Mouse (Mus musculus) embryonic facial prominence, embryonic 15.5 days (tissue): ENCODE data around the gene Hrc. TPM values are rescaled to one million over a fixed set of nuclear protein-coding genes. Genes with fewer than 3 reads are reported as not detected.

ENCODE experiments used
- ATAC-seq: fragments of 200-750 bp; cut with Nextera tagmentation; 2 replicates; pipeline ENCODE4 v1.8.0; 2017; ENCODE audit warnings: low read depth, moderate TSS enrichment; ENCODE audit not compliant: insufficient number of reproducible peaks, low FRiP score, low TSS enrichment
- H3K27ac ChIP-seq: fragments of 300-500 bp; sonication (generic); replicated peaks from 2 replicates; pipeline ENCODE4 v1.5.1; 2015; ENCODE audit warnings: mild to moderate bottlenecking, inconsistent platforms
- H3K27me3 ChIP-seq: fragments of 300-500 bp; sonication (generic); 2 replicates; pipeline ENCODE4 v1.6.1; 2015; ENCODE audit warnings: inconsistent platforms
- H3K36me3 ChIP-seq: fragments of 300-500 bp; sonication (generic); 2 replicates; pipeline ENCODE4 v1.6.1; 2015; ENCODE audit warnings: mild to moderate bottlenecking, inconsistent platforms
- H3K4me1 ChIP-seq: fragments of 300-500 bp; sonication (generic); 2 replicates; pipeline ENCODE4 v1.6.1; 2015; ENCODE audit warnings: inconsistent platforms
- H3K4me2 ChIP-seq: fragments of 300-500 bp; sonication (generic); replicated peaks from 2 replicates; pipeline ENCODE4 v1.6.1; 2015; ENCODE audit warnings: mild to moderate bottlenecking, inconsistent platforms
- H3K4me3 ChIP-seq: fragments of 300-500 bp; sonication (generic); replicated peaks from 2 replicates; pipeline ENCODE4 v1.5.1; 2015; ENCODE audit warnings: mild to moderate bottlenecking, inconsistent platforms
- H3K9ac ChIP-seq: fragments of 300-500 bp; sonication (generic); 2 replicates; pipeline ENCODE4 v1.6.1; 2015; ENCODE audit warnings: inconsistent platforms
- H3K9me3 ChIP-seq: fragments of 300-500 bp; sonication (generic); replicated peaks from 2 replicates; pipeline ENCODE4 v1.6.1; 2016; ENCODE audit warnings: inconsistent platforms
- WGBS: fragments of 180-500 bp; shearing (Covaris S2); methylation state at CpG from one replicate; pipeline ENCODE4 v1.1.7; 2015; 5-methylcytosine and 5-hydroxymethylcytosine counted together
- polyA plus RNA-seq: library from polyadenylated mRNA; unstranded; fragments of >200 nt; fragmentation: Nextera tagmentation; extraction: Ambion mirVana; gene quantifications from 2 replicates; pipeline ENCODE4 v1.2.1, GENCODE M21; 2015

Gene Hrc
- 8.7 and 10.6 TPM in 2 replicates for polyA plus RNA-seq

DNA sequence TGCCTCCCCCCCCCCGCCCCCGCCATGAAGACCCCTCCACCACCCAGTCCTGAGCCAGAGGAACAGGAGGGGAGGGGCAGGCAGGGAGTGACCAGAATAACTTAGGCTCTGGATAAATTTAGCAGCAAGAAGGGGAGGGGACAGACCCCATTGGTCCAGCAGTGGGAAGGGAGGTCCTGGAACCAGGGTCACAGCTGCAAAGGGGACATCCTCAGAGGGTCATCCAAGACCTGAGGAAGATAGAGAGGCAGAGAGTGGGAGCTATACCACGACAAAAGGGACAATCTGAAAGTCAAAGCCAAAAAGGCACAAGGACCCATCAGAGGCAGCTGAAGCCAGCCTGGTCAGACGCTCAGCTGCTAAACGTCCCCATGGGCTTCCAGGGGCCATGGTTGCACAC is at the start of gene Hrc:
Hrc (plus strand) TSS at position 235 of the 400 bp plus-strand sequence.
- H3K4me2 ChIP-seq, result peak within 1 kb of the TSS; percentile 91
- H3K4me1 ChIP-seq, result peaks cover 60% of the 10 kb centered on the region
- no peak for ATAC-seq

DNA sequence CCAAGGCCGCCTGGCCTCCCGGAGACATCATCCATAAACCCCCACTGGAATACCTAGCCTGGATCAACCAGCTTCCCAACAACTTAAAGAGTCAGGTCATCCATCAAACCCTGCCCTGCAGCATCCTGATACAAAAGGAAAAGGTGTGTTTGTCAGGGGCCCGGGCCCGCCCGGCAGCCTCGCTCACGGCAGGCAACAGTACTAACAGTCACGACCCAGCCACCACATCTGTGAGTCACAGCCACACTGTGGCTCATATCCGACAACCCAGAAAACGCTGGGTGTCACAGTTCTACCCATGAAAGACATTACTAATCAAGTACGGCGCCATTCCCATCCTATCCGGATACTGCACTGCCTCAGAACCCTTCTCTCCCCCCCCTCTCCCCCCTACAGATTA is 48.6 kb upstream of the Hrc start:
- no peak overlapping the region for H3K9ac ChIP-seq
- no peak overlapping the region for H3K4me3 ChIP-seq
- H3K27me3 ChIP-seq, result no peaks in the 10 kb centered on the region; the same call in 1 of the 2 replicates
- H3K4me1 ChIP-seq, result no peaks in the 10 kb centered on the region
- H3K9me3 ChIP-seq, result no peaks in the 10 kb centered on the region
- no peak for ATAC-seq
- H3K4me2 ChIP-seq, result no peak overlapping the region
- H3K36me3 ChIP-seq, result no peaks in the 10 kb centered on the region
- WGBS, result 72% methylated on average over 13 of the region's 13 CpGs
- no peak overlapping the region for H3K27ac ChIP-seq

More for the DNA sequence above, at the start of gene Hrc:
- Histone ChIP-seq H3K4me3 (peak within 1 kb of the TSS; percentile 77), H3K9ac (peak within 1 kb of the TSS; percentile 16; the same call in 1 of the 2 replicates), H3K27ac (peak within 1 kb of the TSS; percentile 95), H3K36me3 (no peaks in the 10 kb centered on the region), H3K9me3 (no peaks in the 10 kb centered on the region), H3K27me3 (no peaks in the 10 kb centered on the region)
- WGBS, result 25% methylated on average over 5 of the region's 5 CpGs

DNA sequence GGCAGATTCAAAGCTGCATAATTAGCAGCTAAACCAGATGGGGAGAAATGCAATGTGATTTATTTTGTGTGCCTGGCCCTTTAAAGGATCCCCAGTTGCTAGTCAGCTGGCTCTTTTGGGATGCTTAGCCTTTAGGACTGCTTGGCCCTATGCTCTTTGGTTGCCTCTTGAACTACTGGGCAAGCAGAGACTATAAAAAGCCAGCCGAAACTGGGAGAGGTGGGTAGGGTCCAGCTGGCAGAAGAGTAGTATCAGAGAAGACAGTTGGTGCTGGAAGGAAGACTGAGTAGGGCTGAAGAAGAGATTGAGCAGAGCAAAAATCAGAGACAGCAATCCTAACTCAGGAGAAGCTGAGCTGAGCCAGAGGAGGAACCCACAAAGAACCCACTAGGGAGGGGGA is 38.5 kb upstream of the Hrc start:
- no peak overlapping the region for H3K4me2 ChIP-seq
- no peaks in the 10 kb centered on the region for H3K9me3 ChIP-seq
- no peak overlapping the region for H3K4me3 ChIP-seq
- no peaks in the 10 kb centered on the region; the same call in 1 of the 2 replicates for H3K27me3 ChIP-seq
- no peak overlapping the region for H3K27ac ChIP-seq
- no peak for ATAC-seq
- 81% methylated on average over 1 of the region's 1 CpGs for WGBS
- peaks cover 10% of the 10 kb centered on the region; the same call in 1 of the 2 replicates for H3K4me1 ChIP-seq
- no peaks in the 10 kb centered on the region for H3K36me3 ChIP-seq
- no peak overlapping the region for H3K9ac ChIP-seq

DNA sequence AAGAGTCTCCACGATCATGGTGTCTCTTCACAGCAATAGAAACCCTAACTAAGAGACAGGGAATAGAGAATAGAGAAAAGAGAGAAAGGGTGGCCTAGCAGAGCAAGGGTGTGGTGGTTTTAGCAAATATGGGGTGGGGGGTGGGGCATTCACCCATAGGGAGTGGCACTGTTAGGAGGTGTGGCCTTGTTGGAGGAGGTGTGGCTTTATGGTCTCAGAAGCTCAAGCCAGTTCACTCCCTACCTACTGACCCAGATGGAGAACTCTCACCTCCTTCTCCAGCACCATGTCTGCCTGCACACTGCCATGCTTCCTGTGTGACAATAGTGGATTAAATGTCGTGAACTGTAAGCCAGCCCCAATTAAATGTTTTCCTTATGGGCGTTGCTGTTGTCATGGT is 37.5 kb upstream of the Hrc start:
- H3K4me1 ChIP-seq, result peaks cover 10% of the 10 kb centered on the region; the same call in 1 of the 2 replicates
- no peak overlapping the region for H3K27ac ChIP-seq
- 64% methylated on average over 3 of the region's 3 CpGs for WGBS
- ATAC-seq, result no peak
- H3K9ac ChIP-seq, result no peak overlapping the region
- H3K9me3 ChIP-seq, result no peaks in the 10 kb centered on the region
- no peak overlapping the region for H3K4me3 ChIP-seq
- no peak overlapping the region for H3K4me2 ChIP-seq
- no peaks in the 10 kb centered on the region for H3K36me3 ChIP-seq
- H3K27me3 ChIP-seq, result no peaks in the 10 kb centered on the region

DNA sequence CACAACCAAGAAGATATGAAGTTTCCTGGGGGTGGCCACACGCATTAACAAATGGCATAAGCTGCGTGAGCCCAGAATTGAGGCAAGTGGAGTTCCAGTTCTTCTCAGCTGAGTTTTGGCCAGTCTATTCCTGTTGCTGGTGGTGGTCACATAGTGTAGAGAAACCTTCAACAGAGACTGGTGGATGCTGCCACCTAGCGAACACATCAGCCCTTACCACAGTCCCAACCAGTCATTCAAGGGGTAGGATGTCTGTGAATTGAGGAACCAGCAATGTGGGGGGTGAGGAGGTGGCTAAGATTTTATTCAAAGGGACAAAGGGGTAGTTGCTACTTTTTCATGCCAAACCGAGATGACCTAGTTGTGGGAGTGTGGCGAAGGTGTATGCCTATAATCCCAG is 35.3 kb upstream of the Hrc start:
- Histone ChIP-seq H3K9ac (no peak overlapping the region), H3K36me3 (peaks cover 15% of the 10 kb centered on the region), H3K27me3 (no peaks in the 10 kb centered on the region), H3K4me1 (peaks cover 10% of the 10 kb centered on the region; the same call in 1 of the 2 replicates), H3K4me3 (no peak overlapping the region), H3K27ac (no peak overlapping the region), H3K9me3 (no peaks in the 10 kb centered on the region), H3K4me2 (no peak overlapping the region)
- 13% methylated on average over 5 of the region's 5 CpGs for WGBS
- ATAC-seq, result peak; percentile 79

DNA sequence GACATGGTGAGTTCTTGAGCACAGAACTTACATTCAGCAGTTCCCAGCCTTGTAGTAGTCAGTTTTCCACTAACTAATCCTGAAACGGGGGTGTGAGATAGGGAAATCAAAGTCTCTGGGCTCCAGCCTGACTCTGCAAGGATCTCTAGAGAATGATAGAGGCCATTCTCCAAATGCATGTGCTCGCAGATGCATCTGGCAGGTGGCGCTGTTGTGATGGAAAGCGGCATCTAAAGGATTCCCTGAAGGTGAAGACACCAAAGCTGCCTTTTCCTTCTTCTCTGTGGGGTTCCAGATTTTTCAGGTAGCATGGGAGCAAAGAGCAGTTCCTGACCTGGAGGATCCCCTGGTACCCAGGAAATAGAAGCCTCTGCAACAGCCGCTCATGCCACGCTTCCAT is 34.8 kb upstream of the Hrc start:
- no peak overlapping the region for H3K4me2 ChIP-seq
- no peak overlapping the region for H3K4me3 ChIP-seq
- H3K9ac ChIP-seq, result no peak overlapping the region
- H3K36me3 ChIP-seq, result peaks cover 15% of the 10 kb centered on the region
- H3K27ac ChIP-seq, result no peak overlapping the region
- ATAC-seq, result no peak
- no peaks in the 10 kb centered on the region for H3K27me3 ChIP-seq
- H3K4me1 ChIP-seq, result peaks cover 10% of the 10 kb centered on the region; the same call in 1 of the 2 replicates
- 13% methylated on average over 6 of the region's 6 CpGs for WGBS
- H3K9me3 ChIP-seq, result no peaks in the 10 kb centered on the region

DNA sequence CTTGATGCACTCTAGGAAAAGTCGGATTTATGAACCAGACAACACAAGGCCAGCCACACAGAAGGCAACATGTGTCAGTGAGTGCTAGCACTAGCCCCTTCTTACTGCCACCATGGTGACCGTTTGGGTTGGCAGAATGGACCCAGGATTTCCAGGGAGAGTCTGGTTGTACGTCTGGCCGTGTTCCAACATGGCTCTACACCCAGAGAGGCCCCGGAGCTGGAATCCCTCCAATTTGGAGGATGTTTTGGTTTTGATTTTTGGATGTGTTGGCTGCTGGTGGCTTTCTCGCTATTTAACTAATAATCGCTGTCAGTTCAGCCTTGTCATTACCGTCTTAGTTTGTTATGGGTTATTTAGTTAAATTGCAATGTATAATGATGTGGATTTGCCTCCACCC is 32.5 kb upstream of the Hrc start:
- Histone ChIP-seq H3K27me3 (no peaks in the 10 kb centered on the region), H3K36me3 (peaks cover 19% of the 10 kb centered on the region), H3K9ac (no peak overlapping the region), H3K9me3 (no peaks in the 10 kb centered on the region), H3K4me3 (no peak overlapping the region), H3K27ac (no peak overlapping the region), H3K4me1 (peaks cover 10% of the 10 kb centered on the region; the same call in 1 of the 2 replicates), H3K4me2 (no peak overlapping the region)
- 48% methylated on average over 8 of the region's 8 CpGs for WGBS
- no peak for ATAC-seq

DNA sequence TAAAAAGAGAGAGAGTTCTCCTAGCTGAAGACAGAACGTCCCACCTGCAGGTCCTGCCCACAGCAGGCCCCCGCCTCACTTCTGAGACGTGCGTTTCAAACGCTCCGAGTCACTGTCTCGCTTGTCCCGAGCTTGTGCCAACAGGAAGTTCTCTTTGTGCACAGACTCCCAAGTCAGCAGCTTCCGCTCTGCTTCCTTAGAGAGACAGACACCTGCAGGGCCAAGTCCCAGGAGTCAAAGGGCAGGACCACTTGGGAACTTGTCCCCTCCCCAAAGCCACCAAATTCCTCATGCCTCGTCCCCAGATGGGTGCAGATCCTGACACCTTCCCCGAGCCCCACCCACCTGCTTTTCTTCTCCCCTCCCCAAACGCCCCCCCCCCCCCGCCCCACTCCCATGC is 30.2 kb upstream of the Hrc start:
- Histone ChIP-seq H3K27ac (no peak overlapping the region), H3K36me3 (peaks cover 28% of the 10 kb centered on the region), H3K9me3 (no peaks in the 10 kb centered on the region), H3K4me3 (no peak overlapping the region), H3K4me2 (peak overlapping the region; percentile 13; the same call in 1 of the 2 replicates), H3K4me1 (peaks cover 9% of the 10 kb centered on the region; the same call in 1 of the 2 replicates), H3K27me3 (no peaks in the 10 kb centered on the region), H3K9ac (no peak overlapping the region)
- WGBS, result 27% methylated on average over 13 of the region's 13 CpGs
- ATAC-seq, result no peak

DNA sequence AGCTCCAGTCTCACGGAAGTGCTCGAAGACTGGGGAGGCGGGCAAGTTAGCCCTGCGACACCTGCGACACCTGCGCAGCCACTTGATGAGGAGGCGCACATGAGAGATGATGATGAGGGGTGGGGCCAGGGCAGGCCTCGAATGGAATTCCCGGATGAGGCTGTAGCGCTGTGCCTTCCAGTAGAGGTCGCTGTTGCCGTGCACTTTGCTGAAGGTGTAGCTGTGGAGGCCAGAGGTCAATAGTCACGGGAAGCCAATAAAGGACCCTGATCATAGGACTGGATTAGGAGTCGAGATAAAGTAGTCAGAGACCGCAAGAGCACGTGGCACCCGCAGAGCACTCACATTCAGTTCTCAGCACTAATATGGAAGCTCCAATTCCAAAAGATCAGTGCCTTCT is 29.8 kb upstream of the Hrc start:
- Histone ChIP-seq H3K36me3 (peaks cover 28% of the 10 kb centered on the region), H3K27me3 (no peaks in the 10 kb centered on the region), H3K9ac (no peak overlapping the region), H3K4me3 (no peak overlapping the region), H3K9me3 (no peaks in the 10 kb centered on the region), H3K27ac (no peak overlapping the region), H3K4me1 (peaks cover 5% of the 10 kb centered on the region; the same call in 1 of the 2 replicates), H3K4me2 (peak overlapping the region; percentile 13; the same call in 1 of the 2 replicates)
- ATAC-seq, result no peak
- 16% methylated on average over 17 of the region's 17 CpGs for WGBS

DNA sequence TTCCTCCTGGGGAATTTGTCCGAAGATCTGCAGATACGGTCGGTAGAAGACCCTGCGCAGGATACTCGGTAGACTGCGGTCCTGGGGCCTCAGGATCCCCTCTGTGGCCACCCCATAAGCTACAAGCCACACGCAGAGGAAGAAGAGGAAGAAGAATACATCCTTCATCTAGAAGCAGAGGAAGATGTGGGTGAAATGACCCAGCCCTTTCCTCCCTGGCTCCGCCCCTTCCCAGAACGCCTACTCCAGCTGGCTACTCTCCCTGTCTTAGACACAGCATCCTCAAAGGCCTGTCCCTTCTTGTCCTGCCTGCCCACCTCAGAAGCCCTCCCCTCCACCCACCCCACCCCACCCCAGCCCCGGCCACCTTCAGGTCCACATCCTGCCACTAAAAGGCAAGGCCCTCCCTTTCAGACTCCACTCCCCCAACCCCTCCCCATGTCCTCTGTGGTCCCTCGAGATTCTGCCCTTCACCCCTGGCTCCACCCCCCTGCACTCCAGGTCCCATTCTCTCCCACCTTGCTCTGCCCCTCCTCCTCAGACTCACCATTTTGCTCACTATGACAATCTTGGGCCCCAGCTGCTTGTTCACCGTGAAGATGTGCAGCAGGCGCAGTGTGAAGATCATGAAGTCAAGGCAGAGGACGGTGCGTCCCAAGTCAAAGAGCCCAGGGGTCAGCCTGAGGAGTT is 26.4 kb upstream of the Hrc start:
- H3K36me3 ChIP-seq, result peaks cover 20% of the 10 kb centered on the region
- H3K4me3 ChIP-seq, result no peak overlapping the region
- H3K27me3 ChIP-seq, result no peaks in the 10 kb centered on the region
- ATAC-seq, result no peak
- H3K9me3 ChIP-seq, result no peaks in the 10 kb centered on the region
- 68% methylated on average over 15 of the region's 15 CpGs for WGBS
- H3K27ac ChIP-seq, result no peak overlapping the region
- H3K9ac ChIP-seq, result no peak overlapping the region
- peaks cover 11% of the 10 kb centered on the region for H3K4me1 ChIP-seq
- no peak overlapping the region for H3K4me2 ChIP-seq

DNA sequence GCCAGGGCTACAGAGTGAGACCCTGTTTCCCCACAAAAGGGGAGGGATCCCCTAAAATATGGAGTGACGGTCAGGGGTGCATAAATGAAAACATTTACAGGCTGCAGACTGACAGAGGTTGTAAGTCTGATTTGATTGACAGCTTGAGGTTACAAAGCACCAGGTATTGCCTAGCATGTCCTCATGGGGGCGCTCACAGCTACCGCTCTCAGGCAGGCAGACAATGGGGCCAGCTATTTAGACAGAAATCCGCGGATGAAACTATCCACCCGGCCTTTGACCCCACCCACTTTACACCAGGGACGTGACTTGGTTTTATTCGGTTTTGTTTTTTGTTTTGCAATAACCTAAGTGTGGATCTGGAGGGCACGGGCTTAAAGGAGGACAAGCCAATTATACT is 25.6 kb upstream of the Hrc start:
- H3K9ac ChIP-seq, result no peak overlapping the region
- 9% methylated on average over 9 of the region's 9 CpGs for WGBS
- no peaks in the 10 kb centered on the region for H3K9me3 ChIP-seq
- H3K36me3 ChIP-seq, result peaks cover 18% of the 10 kb centered on the region
- no peak overlapping the region for H3K4me2 ChIP-seq
- ATAC-seq, result no peak
- H3K4me1 ChIP-seq, result peaks cover 14% of the 10 kb centered on the region
- no peaks in the 10 kb centered on the region for H3K27me3 ChIP-seq
- no peak overlapping the region for H3K4me3 ChIP-seq
- no peak overlapping the region for H3K27ac ChIP-seq

DNA sequence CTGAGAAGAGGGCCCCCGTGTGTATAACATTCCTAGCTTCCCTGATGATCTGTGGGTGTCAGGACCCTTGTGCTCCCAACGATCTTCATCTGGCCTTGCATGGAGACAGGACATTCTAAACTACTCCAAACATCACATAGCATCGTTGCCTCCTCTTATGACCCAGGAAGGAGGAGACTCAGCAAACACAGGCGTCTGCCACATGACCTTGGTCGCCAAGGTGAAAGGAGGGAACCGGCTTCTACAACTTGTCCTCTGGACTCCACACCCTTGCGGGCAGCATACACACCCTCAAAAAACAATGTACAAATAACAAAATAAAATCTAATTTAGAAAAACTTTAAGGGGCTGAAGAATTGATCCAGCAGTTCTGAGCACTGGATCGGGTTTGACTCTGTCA is 23.1 kb upstream of the Hrc start:
- Histone ChIP-seq H3K4me3 (no peak overlapping the region), H3K36me3 (peaks cover 34% of the 10 kb centered on the region), H3K27ac (no peak overlapping the region), H3K4me1 (peaks cover 14% of the 10 kb centered on the region), H3K9ac (no peak overlapping the region), H3K9me3 (no peaks in the 10 kb centered on the region), H3K4me2 (no peak overlapping the region), H3K27me3 (no peaks in the 10 kb centered on the region)
- ATAC-seq, result no peak
- 51% methylated on average over 8 of the region's 8 CpGs for WGBS
